Mouse (Mus musculus) G1E (cell line): ENCODE results near the gene Snx13. TPM values are rescaled to one million over a fixed set of nuclear protein-coding genes. Genes with fewer than 3 reads are reported as not detected.

Source experiments
- ATAC-seq: 2 replicates; pipeline ENCODE4 v1.8.0; 2016; ENCODE audit warnings: mild to moderate bottlenecking; ENCODE audit not compliant: insufficient number of reproducible peaks, poor library complexity, low FRiP score, severe bottlenecking; ENCODE audit errors: extremely low read depth
- DNase-seq: peaks from one replicate; pipeline ENCODE4 v3.0.0; 2012; ENCODE audit warnings: low spot score
- H3K27me3 ChIP-seq: 2 replicates; pipeline ENCODE4 v1.6.1; 2012; ENCODE audit warnings: mild to moderate bottlenecking, low read length, inconsistent platforms; ENCODE audit not compliant: insufficient read depth
- H3K36me3 ChIP-seq: replicated peaks from 2 replicates; pipeline ENCODE3; 2012; ENCODE audit warnings: mild to moderate bottlenecking, inconsistent platforms
- H3K4me1 ChIP-seq: 2 replicates; pipeline ENCODE4 v1.6.1; 2012; ENCODE audit warnings: low read depth, low read length, inconsistent platforms, mixed read lengths; ENCODE audit not compliant: insufficient read depth
- H3K4me3 ChIP-seq: 2 replicates; pipeline ENCODE4 v1.5.1; 2012; ENCODE audit warnings: low read depth, mild to moderate bottlenecking, inconsistent platforms, low read length, moderate library complexity, mixed read lengths
- H3K9me3 ChIP-seq: replicated peaks from 2 replicates; pipeline ENCODE4 v1.6.1; 2012; ENCODE audit warnings: inconsistent platforms
- CTCF ChIP-seq: IDR thresholded peaks from 2 replicates; pipeline ENCODE4 v1.5.1; 2012; ENCODE audit warnings: low read depth, low read length, inconsistent platforms, mixed read lengths
- GATA1 ChIP-seq: IDR thresholded peaks from 2 replicates; pipeline ENCODE4 v1.6.1; 2012; ENCODE audit warnings: borderline replicate concordance, low read length, inconsistent platforms, mixed read lengths
- GATA2 ChIP-seq: IDR thresholded peaks from 2 replicates; pipeline ENCODE4 v1.6.1; 2012; ENCODE audit warnings: low read depth, low read length, inconsistent platforms, borderline replicate concordance
- POLR2AphosphoS5 ChIP-seq: IDR thresholded peaks from 2 replicates; pipeline ENCODE4 v1.6.1; 2012; ENCODE audit warnings: low read depth, low read length, inconsistent platforms; ENCODE audit not compliant: insufficient replicate concordance
- TAL1 ChIP-seq: conservative IDR thresholded peaks from 2 replicates; pipeline ENCODE4 v1.6.1; 2012; ENCODE audit warnings: low read depth, low read length, inconsistent platforms, mixed read lengths
- polyA plus RNA-seq: library from polyadenylated mRNA; stranded (reverse); fragments of >175 nt; gene quantifications from 2 replicates; pipeline ENCODE4 v1.2.3, GENCODE M21; 2012
- total RNA-seq, 2 experiments: library from RNA; stranded (forward) in 1 of 2; stranded (reverse) in 1 of 2; fragments of 200-1000 nt in 1 of 2; fragments of >200 nt in 1 of 2; fragmentation: Nextera tagmentation in 1 of 2; gene quantifications; 2 replicates each; pipeline ENCODE4 v1.2.3; 2014 to 2017

Gene Snx13
- total and polyA plus RNA-seq, 3 experiments: 11.4 to 49.8 (median 23.3) TPM

DNA sequence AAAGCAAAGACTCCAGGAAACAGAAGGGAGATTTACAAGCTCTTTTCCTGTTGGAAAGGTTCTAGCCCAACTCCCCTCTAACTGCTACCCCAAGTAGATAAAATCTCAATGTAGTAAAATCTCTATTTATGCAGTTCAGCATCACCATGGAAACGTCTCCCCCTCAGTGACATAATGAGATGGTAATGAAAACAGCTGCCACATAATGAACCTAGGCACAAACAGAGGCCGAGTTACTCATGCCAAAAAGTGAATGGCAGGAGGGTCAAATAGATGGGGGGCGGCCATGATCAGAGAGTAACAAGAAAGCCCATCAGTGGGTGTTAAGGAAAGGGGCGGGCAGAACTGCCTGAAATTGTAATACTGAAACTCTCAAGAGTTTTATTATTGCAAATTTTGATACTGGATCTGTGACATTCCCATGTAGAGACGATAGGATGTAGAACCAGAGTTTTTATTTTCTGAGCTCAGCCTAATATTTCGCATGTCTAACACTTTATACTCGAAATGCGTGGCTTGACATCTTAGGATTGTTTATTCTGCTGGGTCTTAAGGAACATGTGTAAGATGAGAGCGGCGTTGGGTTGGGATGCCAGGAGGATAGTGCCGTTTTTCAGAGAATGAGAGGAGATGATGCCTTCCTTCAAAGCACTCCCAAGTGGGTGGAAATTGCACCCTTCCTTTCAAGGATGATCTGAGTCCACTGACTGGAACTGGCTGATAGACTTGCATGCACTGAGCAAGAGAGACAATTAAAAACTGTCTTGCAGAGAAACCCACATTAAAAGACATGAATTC is 38.4 kb upstream of the Snx13 start:
- Histone ChIP-seq H3K27me3 (no peaks in the 10 kb centered on the region), H3K9me3 (no peaks in the 10 kb centered on the region), H3K36me3 (no peaks in the 10 kb centered on the region), H3K4me1 (no peaks in the 10 kb centered on the region), H3K4me3 (no peak overlapping the region)
- TF ChIP-seq GATA2: no peak
- TF ChIP-seq TAL1: no peak
- no peak for TF ChIP-seq CTCF
- no peak for TF ChIP-seq POLR2AphosphoS5
- no peak for TF ChIP-seq GATA1
- ATAC-seq (no peak), DNase-seq (no peak)

DNA sequence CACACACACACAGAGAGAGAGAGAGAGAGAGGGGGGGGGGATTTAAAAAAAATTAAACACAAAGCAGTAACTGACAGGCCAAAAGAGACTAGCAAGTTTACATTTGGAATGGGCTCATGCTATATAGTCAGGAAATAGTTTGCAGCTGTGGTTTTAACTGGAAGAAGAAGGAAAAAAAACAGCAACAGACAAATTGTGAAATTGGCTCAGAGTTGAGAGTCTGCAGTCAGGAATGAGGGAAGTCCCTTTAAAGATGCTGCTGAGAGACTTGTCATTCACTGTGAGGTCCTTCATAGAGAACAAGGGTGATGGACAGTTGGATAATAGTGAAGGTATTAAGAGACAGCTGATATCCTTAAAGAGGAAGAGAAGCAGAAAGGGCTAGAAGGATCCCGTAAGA is 35.5 kb upstream of the Snx13 start:
- ATAC-seq (no peak), DNase-seq (no peak)
- TF ChIP-seq GATA2 (no peak), POLR2AphosphoS5 (no peak), TAL1 (no peak), CTCF (no peak), GATA1 (no peak)
- H3K4me1 ChIP-seq: no peaks in the 10 kb centered on the region
- H3K36me3 ChIP-seq: no peaks in the 10 kb centered on the region
- H3K4me3 ChIP-seq: no peak overlapping the region
- no peaks in the 10 kb centered on the region for H3K27me3 ChIP-seq
- no peaks in the 10 kb centered on the region for H3K9me3 ChIP-seq

- TF ChIP-seq GATA1: no peak
- TF ChIP-seq TAL1: no peak
- TF ChIP-seq POLR2AphosphoS5: no peak
- TF ChIP-seq CTCF: no peak
- TF ChIP-seq GATA2: no peak
- Histone ChIP-seq H3K36me3 (no peaks in the 10 kb centered on the region), H3K27me3 (no peaks in the 10 kb centered on the region), H3K4me3 (no peak overlapping the region), H3K4me1 (no peaks in the 10 kb centered on the region; the same call in 1 of the 2 replicates), H3K9me3 (no peaks in the 10 kb centered on the region)
- ATAC-seq: no peak
- no peak for DNase-seq
These were observed 33.0 kb upstream of the Snx13 start for GRCm38 (mm10) chr12:35013950-35014349.

GRCm38 (mm10) chr12:35016056-35016455 is 30.9 kb upstream of the Snx13 start:
- TF ChIP-seq GATA2: no peak
- no peak for TF ChIP-seq TAL1
- no peak for TF ChIP-seq CTCF
- no peak for TF ChIP-seq GATA1
- no peak for TF ChIP-seq POLR2AphosphoS5
- H3K27me3 ChIP-seq: no peaks in the 10 kb centered on the region
- no peak for ATAC-seq
- DNase-seq: no peak
- no peaks in the 10 kb centered on the region for H3K9me3 ChIP-seq
- no peaks in the 10 kb centered on the region for H3K36me3 ChIP-seq
- H3K4me1 ChIP-seq: no peaks in the 10 kb centered on the region; the same call in 1 of the 2 replicates
- no peak overlapping the region for H3K4me3 ChIP-seq

DNA sequence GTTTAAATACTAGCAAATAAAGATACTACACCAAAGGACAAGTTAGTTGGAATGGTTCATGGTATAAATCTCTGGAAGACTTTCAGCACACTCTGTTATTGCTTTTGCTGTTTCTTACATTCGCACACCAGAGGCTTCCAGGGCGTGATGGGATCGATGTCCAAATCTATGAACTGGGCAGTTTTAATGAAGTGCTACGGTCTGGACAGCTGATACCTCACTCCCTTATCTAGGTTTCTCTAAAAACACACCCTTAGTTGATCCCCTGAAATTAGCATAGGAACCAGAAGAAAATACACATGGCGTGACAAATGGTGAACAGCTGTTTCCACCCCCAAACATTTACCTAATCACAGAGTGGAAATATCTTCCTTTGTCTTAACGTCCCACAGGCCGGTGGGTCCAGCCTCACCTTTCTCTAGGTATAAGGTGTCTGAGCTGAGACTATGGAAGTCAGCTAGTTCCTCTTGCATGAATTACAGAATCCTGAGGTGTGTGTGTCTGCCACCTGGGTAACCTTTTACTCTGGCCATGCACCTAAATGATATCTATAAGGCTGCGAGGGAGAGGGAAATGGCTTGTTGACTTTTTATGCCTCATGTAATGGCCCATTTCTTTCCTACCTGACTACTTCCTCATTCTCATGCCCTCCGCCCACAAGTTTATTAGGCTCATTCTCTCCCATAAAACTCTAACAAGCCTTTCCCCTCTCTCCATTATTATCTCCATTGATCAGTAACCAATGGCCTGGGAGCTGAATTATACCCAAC is 30.3 kb upstream of the Snx13 start:
- TF ChIP-seq GATA1 (no peak), GATA2 (no peak), POLR2AphosphoS5 (no peak), CTCF (no peak), TAL1 (no peak)
- H3K36me3 ChIP-seq: no peaks in the 10 kb centered on the region
- no peak overlapping the region for H3K4me3 ChIP-seq
- no peak for ATAC-seq
- H3K27me3 ChIP-seq: no peaks in the 10 kb centered on the region
- DNase-seq: no peak
- H3K9me3 ChIP-seq: no peaks in the 10 kb centered on the region
- H3K4me1 ChIP-seq: no peaks in the 10 kb centered on the region; the same call in 1 of the 2 replicates

- Histone ChIP-seq H3K36me3 (no peaks in the 10 kb centered on the region), H3K4me3 (no peak overlapping the region), H3K9me3 (no peaks in the 10 kb centered on the region), H3K27me3 (0 out of 2 replicates have a peak, but pooled peaks cover 2% of the 10 kb centered on the region), H3K4me1 (no peaks in the 10 kb centered on the region; the same call in 1 of the 2 replicates)
- ATAC-seq (no peak), DNase-seq (no peak)
- no peak for TF ChIP-seq GATA1
- TF ChIP-seq CTCF: no peak
- no peak for TF ChIP-seq POLR2AphosphoS5
- no peak for TF ChIP-seq TAL1
- no peak for TF ChIP-seq GATA2
These were observed 28.2 kb upstream of the Snx13 start for GRCm38 (mm10) chr12:35018679-35019237.
